8 mouse cellular contexts compared by ENCODE assay signal in genomic region chr11:119055571-119056131, GRCm38 (mm10). TPM values are rescaled to one million over a fixed set of nuclear protein-coding genes. Genes with fewer than 3 reads are reported as not detected.
DNase-seq lines count a peak whose midpoint lies in the region; ATAC-seq lines count a peak whose summit lies in the region.

No protein-coding gene starts in this region.

- peaks cover 91% of the 10 kb centered on the region for H3K27me3 ChIP-seq in lung, embryonic 15.5 days
- H3K27me3 ChIP-seq in hindbrain, embryonic 14.5 days (ENCODE audit: control insufficient read depth, insufficient read depth, low read length) = peaks cover 63% of the 10 kb centered on the region
- peaks cover 41% of the 10 kb centered on the region for H3K27me3 ChIP-seq in midbrain, embryonic 15.5 days (replicated peaks)

- peak overlapping the region; percentile 99 for H3K4me2 ChIP-seq in lung, embryonic 15.5 days
- peak overlapping the region; percentile 97 for H3K4me2 ChIP-seq in hindbrain, embryonic 14.5 days (replicated peaks)
- H3K4me2 ChIP-seq in midbrain, embryonic 15.5 days = peak overlapping the region; percentile 89

- H3K36me3 ChIP-seq in lung, embryonic 15.5 days = no peaks in the 10 kb centered on the region
- H3K36me3 ChIP-seq in hindbrain, embryonic 14.5 days (replicated peaks; ENCODE audit: control insufficient read depth, insufficient read depth) = no peaks in the 10 kb centered on the region
- no peaks in the 10 kb centered on the region for H3K36me3 ChIP-seq in midbrain, embryonic 15.5 days (replicated peaks)

- peak; percentile 56 for DNase-seq in CD4-positive, CD25-positive, alpha-beta regulatory T cell, adult 2 months (ENCODE audit: low read depth, low spot score)
- DNase-seq in lung, postnatal 14 days = no peak
- DNase-seq in hindbrain, embryonic 14.5 days (ENCODE audit: low spot score) = no peak
- DNase-seq in frontal cortex, postnatal 36 days (ENCODE audit: low spot score in 2 of 2) = no peak
- no peak for DNase-seq in right cerebral cortex, adult 18-20 months

- peaks cover 70% of the 10 kb centered on the region for H3K4me1 ChIP-seq in lung, embryonic 15.5 days
- H3K4me1 ChIP-seq in hindbrain, embryonic 14.5 days (replicated peaks; ENCODE audit: control insufficient read depth, insufficient read depth, low read length) = peaks cover 60% of the 10 kb centered on the region
- H3K4me1 ChIP-seq in midbrain, embryonic 15.5 days = peaks cover 60% of the 10 kb centered on the region

- peak overlapping the region; percentile 57 for H3K4me3 ChIP-seq in lung, embryonic 15.5 days
- H3K4me3 ChIP-seq in hindbrain, embryonic 14.5 days (replicated peaks; ENCODE audit: low read length) = peak overlapping the region; percentile 53
- H3K4me3 ChIP-seq in midbrain, embryonic 15.5 days = peak overlapping the region; percentile 49

- H3K27ac ChIP-seq in lung, embryonic 15.5 days = no peak overlapping the region
- peak overlapping the region; percentile 91; the same call in 1 of the 2 replicates for H3K27ac ChIP-seq in hindbrain, embryonic 14.5 days
- peak overlapping the region; percentile 93 for H3K27ac ChIP-seq in midbrain, embryonic 15.5 days

- WGBS in lung, embryonic 15.5 days = 2% methylated on average over 32 of the region's 32 CpGs
- 1% methylated on average over 31 of the region's 32 CpGs for WGBS in hindbrain, embryonic 14.5 days
- WGBS in midbrain, embryonic 15.5 days = under 1% methylated on average over 32 of the region's 32 CpGs

- no peaks in the 10 kb centered on the region for H3K9me3 ChIP-seq in lung, embryonic 15.5 days
- no peaks in the 10 kb centered on the region for H3K9me3 ChIP-seq in hindbrain, embryonic 14.5 days (ENCODE audit: control insufficient read depth, low read length)
- H3K9me3 ChIP-seq in midbrain, embryonic 15.5 days = no peaks in the 10 kb centered on the region

- peak overlapping the region; percentile 40 for H3K9ac ChIP-seq in lung, embryonic 15.5 days
- H3K9ac ChIP-seq in hindbrain, embryonic 14.5 days = peak overlapping the region; percentile 94
- peak overlapping the region; percentile 80 for H3K9ac ChIP-seq in midbrain, embryonic 15.5 days

- ATAC-seq in CD4-positive, CD25-positive, alpha-beta regulatory T cell, adult 4 months = no peak
- ATAC-seq in lung, embryonic 15.5 days (ENCODE audit: borderline replicate concordance, extremely low read depth, low FRiP score, low TSS enrichment) = no peak
- ATAC-seq in hindbrain, embryonic 14.5 days (ENCODE audit: low FRiP score) = no peak
- no peak for ATAC-seq in midbrain, embryonic 15.5 days (replicated peaks)

RNA-seq across cellular contexts. Expression of gene Cbx8, which starts 14.9 kb away (rescaled TPM):
- 1 to 10 TPM; 4.0 to 6.7 TPM for polyA plus RNA-seq in CD4-positive, CD25-positive, alpha-beta regulatory T cell, adult 4 months (2017; shearing (Covaris generic))
- 9.4 and 11.3 TPM in 2 replicates for polyA plus RNA-seq in lung, embryonic 15.5 days (2015; fragmentation: Nextera tagmentation; extraction: Ambion mirVana)
- 8.5 and 9.8 TPM in 2 replicates for polyA plus RNA-seq in hindbrain, embryonic 14.5 days (2014; fragmentation: Nextera tagmentation; extraction: Ambion mirVana)
- 9.6 and 9.7 TPM in 2 replicates for polyA plus RNA-seq in midbrain, embryonic 15.5 days (2015; fragmentation: Nextera tagmentation; extraction: Ambion mirVana)

RNA-seq across cellular contexts. Expression of gene Cbx4, which starts 30.4 kb away (rescaled TPM):
- polyA plus RNA-seq in CD4-positive, CD25-positive, alpha-beta regulatory T cell, adult 4 months (2017; shearing (Covaris generic)) = 1 to 10 TPM; 1.7 to 3.7 TPM
- 13.3 and 14.1 TPM in 2 replicates for polyA plus RNA-seq in lung, embryonic 15.5 days (2015; fragmentation: Nextera tagmentation; extraction: Ambion mirVana)
- 16.8 and 20.2 TPM in 2 replicates for polyA plus RNA-seq in hindbrain, embryonic 14.5 days (2014; fragmentation: Nextera tagmentation; extraction: Ambion mirVana)
- 23.7 and 24.7 TPM in 2 replicates for polyA plus RNA-seq in midbrain, embryonic 15.5 days (2015; fragmentation: Nextera tagmentation; extraction: Ambion mirVana)

RNA-seq across cellular contexts. Expression of gene Cbx2, which starts 32.9 kb away (rescaled TPM):
- 1 to 10 TPM; 1.4 to 1.5 TPM for polyA plus RNA-seq in CD4-positive, CD25-positive, alpha-beta regulatory T cell, adult 4 months (2017; shearing (Covaris generic))
- polyA plus RNA-seq in lung, embryonic 15.5 days (2015; fragmentation: Nextera tagmentation; extraction: Ambion mirVana) = 36.7 and 38.3 TPM in 2 replicates
- polyA plus RNA-seq in hindbrain, embryonic 14.5 days (2014; fragmentation: Nextera tagmentation; extraction: Ambion mirVana) = 10.7 and 13.7 TPM in 2 replicates
- polyA plus RNA-seq in midbrain, embryonic 15.5 days (2015; fragmentation: Nextera tagmentation; extraction: Ambion mirVana) = 17.6 and 19.6 TPM in 2 replicates

Comparison
In these comparisons a context has a peak if more than half of its experiments do, and no peak if none do; other contexts are left out.
1. H3K9ac ChIP-seq: peak in every context shown above with its lines; median percentile 94 in hindbrain, embryonic 14.5 days; 80 in midbrain, embryonic 15.5 days; 40 in lung, embryonic 15.5 days.